In genomic region chr7:125578106-125578505, GRCm38 (mm10) we compare ENCODE assay signal across 15 mouse cellular contexts. TPM values are rescaled to one million over a fixed set of nuclear protein-coding genes. Genes with fewer than 3 reads are reported as not detected.
DNase-seq lines count a peak whose midpoint lies in the region; ATAC-seq and TF ChIP-seq lines count a peak whose summit lies in the region.
"Had no signal": no experiment of that assay in that cellular context is flagged by ENCODE, and none has a peak within 500 bp of the region (broad histone marks: within the 10 kb centered on the region; RNA-seq: fewer than 3 reads in every experiment).

No protein-coding gene starts in this region.

- H3K4me2 ChIP-seq in liver, postnatal 0 days (ENCODE audit: low read depth, low read length): no peak overlapping the region
- no peak overlapping the region for H3K4me2 ChIP-seq in liver, embryonic 11.5 days
- H3K4me2 ChIP-seq: embryonic facial prominence, embryonic 13.5 days; hindbrain, embryonic 15.5 days had no signal

- TF ChIP-seq EP300 in liver, postnatal 0 days (IDR thresholded peaks at IDR 0.05; ENCODE audit: low read depth): no peak

- H3K4me3 ChIP-seq in gastrocnemius, adult 2 months: no peak overlapping the region
- no peak overlapping the region for H3K4me3 ChIP-seq in liver, postnatal 0 days (ENCODE audit: low read depth, low read length)
- H3K4me3 ChIP-seq in liver, embryonic 11.5 days (ENCODE audit: low read depth, low read length): no peak overlapping the region
- H3K4me3 ChIP-seq: embryonic facial prominence, embryonic 13.5 days; hindbrain, embryonic 15.5 days had no signal

- H3K4me1 ChIP-seq in liver, postnatal 0 days (ENCODE audit: insufficient read depth): peaks cover 46% of the 10 kb centered on the region
- peaks cover 7% of the 10 kb centered on the region; the same call in 1 of the 2 replicates for H3K4me1 ChIP-seq in liver, embryonic 11.5 days (replicated peaks; ENCODE audit: control insufficient read depth, insufficient read depth, low read length)

- 81% methylated on average over 3 of the region's 3 CpGs for WGBS in liver, postnatal 0 days (ENCODE audit: insufficient replicate concordance)
- 74% methylated on average over 3 of the region's 3 CpGs for WGBS in liver, embryonic 11.5 days

- no peaks in the 10 kb centered on the region for H3K27me3 ChIP-seq in liver, postnatal 0 days (ENCODE audit: insufficient read depth, low read length)
- H3K27me3 ChIP-seq in liver, embryonic 11.5 days (replicated peaks; ENCODE audit: control insufficient read depth, insufficient read depth, low read length): no peaks in the 10 kb centered on the region; the same call in 1 of the 2 replicates
- H3K27me3 ChIP-seq: CH12.LX; hindbrain, embryonic 15.5 days had no signal

- no peak for TF ChIP-seq CTCF in gastrocnemius, adult 2 months (IDR thresholded peaks at IDR 0.05)
- no peak for TF ChIP-seq CTCF in liver, postnatal 0 days (IDR thresholded peaks at IDR 0.05; ENCODE audit: low read depth)

- peak overlapping the region; percentile 49; the same call in 1 of the 2 replicates for H3K27ac ChIP-seq in gastrocnemius, adult 2 months
- peak overlapping the region; percentile 68 for H3K27ac ChIP-seq in liver, postnatal 0 days (ENCODE audit: low read depth)
- no peak overlapping the region for H3K27ac ChIP-seq in liver, embryonic 11.5 days (ENCODE audit: low read depth, low read length)
- H3K27ac ChIP-seq: embryonic facial prominence, embryonic 13.5 days; hindbrain, embryonic 15.5 days had no signal

- H3K9ac ChIP-seq in liver, postnatal 0 days (replicated peaks): no peak overlapping the region
- no peak overlapping the region for H3K9ac ChIP-seq in liver, embryonic 11.5 days (ENCODE audit: low read depth, low read length)
- H3K9ac ChIP-seq: embryonic facial prominence, embryonic 13.5 days; hindbrain, embryonic 15.5 days had no signal

- H3K36me3 ChIP-seq in liver, postnatal 0 days (replicated peaks; ENCODE audit: insufficient read depth, low read length): peaks cover 40% of the 10 kb centered on the region
- no peaks in the 10 kb centered on the region for H3K36me3 ChIP-seq in liver, embryonic 11.5 days (ENCODE audit: control insufficient read depth, insufficient read depth, low read length)
- H3K36me3 ChIP-seq: hindbrain, embryonic 15.5 days had no signal

- no peaks in the 10 kb centered on the region for H3K9me3 ChIP-seq in liver, postnatal 0 days (ENCODE audit: low read length)
- no peaks in the 10 kb centered on the region for H3K9me3 ChIP-seq in liver, embryonic 11.5 days (ENCODE audit: control insufficient read depth, low read length)
- H3K9me3 ChIP-seq: embryonic facial prominence, embryonic 13.5 days; hindbrain, embryonic 15.5 days had no signal

- DNase-seq in gastrocnemius, adult 2 months: no peak
- DNase-seq in gastrocnemius, adult 8-10 months (ENCODE audit: low spot score in 2 of 2): no peak
- DNase-seq in liver, postnatal 0 days: no peak
- DNase-seq in liver, embryonic 11.5 days (ENCODE audit: low spot score): no peak
- DNase-seq in CD4-positive helper T cell, adult 2 months (ENCODE audit: low read depth, low spot score): peak; percentile 55
- DNase-seq in MN1 (ENCODE audit: low spot score): peak; percentile 11
- DNase-seq in embryo, embryonic 9.5 days (ENCODE audit: extremely low spot score): no peak
- DNase-seq in lung, postnatal 14 days: no peak
- DNase-seq: adrenal gland, postnatal 10 days; gastrocnemius, postnatal 14 days; kidney, adult 11 months had no signal

- intact Hi-C loops in gastrocnemius, adult 2 months (cut with DNase I): loop anchor here (5.0 kb wide), 1 partner anchor 86 kb away; the partner anchor contains the start of gene Nsmce1

- ATAC-seq in liver, postnatal 0 days: no peak
- ATAC-seq in liver, embryonic 11.5 days (replicated peaks; ENCODE audit: low FRiP score): no peak
- ATAC-seq: forebrain, embryonic 14.5 days had no signal

RNA-seq across cellular contexts. Expression of gene Il21r, which starts 25.1 kb away (rescaled TPM):
- total RNA-seq in gastrocnemius, adult 2 months (2021): not detected
- total RNA-seq in gastrocnemius, adult 8-10 months (2022): not detected
- 0.70 TPM in 2 replicates for polyA plus RNA-seq in liver, postnatal 0 days (2015; fragmentation: Nextera tagmentation; extraction: Ambion mirVana)
- polyA plus RNA-seq in liver, embryonic 11.5 days (2014; fragmentation: Nextera tagmentation; extraction: Ambion mirVana): 0.81 and 1.1 TPM in 2 replicates

RNA-seq across cellular contexts. Expression of gene Il4ra, which starts 26.2 kb away (rescaled TPM):
- total RNA-seq in gastrocnemius, adult 2 months (2021): 1 to 10 TPM; 5.1 to 6.5 TPM
- total RNA-seq in gastrocnemius, adult 8-10 months (2022): 1 to 10 TPM; 2.5 to 6.2 (median 3.5) TPM
- 8.7 and 9.5 TPM in 2 replicates for polyA plus RNA-seq in liver, postnatal 0 days (2015; fragmentation: Nextera tagmentation; extraction: Ambion mirVana)
- 4.4 and 5.3 TPM in 2 replicates for polyA plus RNA-seq in liver, embryonic 11.5 days (2014; fragmentation: Nextera tagmentation; extraction: Ambion mirVana)

Comparison
In these comparisons a context has a peak if more than half of its experiments do, and no peak if none do; other contexts are left out.
1. DNase-seq: peak in CD4-positive helper T cell, adult 2 months (single experiment) and MN1 (single experiment); none in gastrocnemius, adult 2 months (single experiment), gastrocnemius, adult 8-10 months (0 of 2), liver, postnatal 0 days (single experiment), liver, embryonic 11.5 days (single experiment), embryo, embryonic 9.5 days (single experiment) and lung, postnatal 14 days (single experiment).